Mouse (Mus musculus): ENCODE measurements around the gene Sept5.

Gene Sept5

DNA sequence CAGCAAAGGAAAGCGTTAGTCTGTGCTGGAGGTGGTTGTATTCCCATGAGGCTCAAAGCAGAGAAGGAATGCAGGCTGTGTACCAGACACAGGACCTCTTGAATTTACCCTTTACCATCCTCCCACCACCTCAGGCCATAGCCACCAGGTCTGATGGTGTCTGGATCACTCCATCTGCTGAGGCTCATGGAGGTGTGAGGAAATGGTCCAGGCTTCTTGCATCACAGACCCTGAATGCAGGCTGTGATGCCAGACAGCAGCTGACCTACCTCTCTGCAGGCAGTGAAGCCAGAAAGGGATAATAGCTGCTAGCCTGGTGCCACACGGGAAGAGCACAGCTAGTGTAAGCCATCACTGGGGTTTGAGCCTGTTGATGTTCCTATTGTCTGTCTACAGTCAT is 8.6 kb upstream of the Sept5 start:
- CTCF ChIA-PET = interaction anchor here in 1 of 4 experiments (1.1 kb wide), 1 partner anchor 195 kb away, joined by 3 read pairs; no protein-coding TSS in a partner anchor
- POLR2A ChIA-PET = no interaction called here

DNA sequence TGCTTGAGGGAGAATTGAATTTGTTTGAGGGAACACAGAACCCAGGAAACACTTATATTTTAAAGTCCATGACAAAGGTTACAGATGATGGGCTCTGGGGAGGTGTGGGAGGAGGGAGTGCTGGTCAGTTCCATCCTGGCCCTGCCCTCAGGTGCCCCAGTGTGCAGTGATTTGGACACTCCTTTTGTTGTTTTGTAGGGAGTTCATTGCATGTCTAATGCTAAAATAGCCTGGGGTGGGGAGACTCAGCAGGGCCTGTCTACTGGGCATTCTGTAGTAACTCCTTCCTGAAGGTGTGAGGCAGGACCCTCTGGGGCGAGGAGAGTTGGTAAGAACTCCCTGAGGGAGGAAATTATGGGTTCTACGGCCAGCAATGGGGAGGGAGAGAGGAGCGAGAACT is 7.0 kb upstream of the Sept5 start:
- POLR2A ChIA-PET = interaction anchor here in 1 of 4 experiments (0.7 to 0.9 kb wide), 2 partner anchors 12 to 40 kb away, joined by 3 read pairs; no protein-coding TSS in a partner anchor
- CTCF ChIA-PET = no interaction called here

DNA sequence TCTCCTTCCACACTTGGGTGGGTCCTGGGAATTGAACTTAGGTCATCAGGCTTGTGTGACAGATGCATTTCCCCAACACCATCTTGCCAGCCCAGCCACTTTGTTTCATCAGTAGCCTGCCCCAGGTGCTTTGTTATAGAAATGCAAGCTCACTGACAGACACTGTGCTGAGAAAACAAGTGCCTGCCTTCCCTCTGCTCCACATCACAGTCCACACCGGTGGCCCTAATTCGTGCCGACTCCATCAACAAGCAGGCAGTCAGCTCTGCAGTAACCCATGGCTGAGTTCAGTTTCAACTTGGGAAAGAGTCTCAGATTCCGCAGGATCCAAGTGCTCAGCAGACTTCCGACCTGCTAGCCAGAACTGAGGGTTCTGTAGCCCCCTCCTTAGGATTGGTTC is 6.6 kb upstream of the Sept5 start:
- ChIA-PET CTCF (interaction anchor here in 1 of 4 experiments (0.6 kb wide), 1 partner anchor 21 kb away, joined by 7 read pairs; no protein-coding TSS in a partner anchor), POLR2A (no interaction called here)

DNA sequence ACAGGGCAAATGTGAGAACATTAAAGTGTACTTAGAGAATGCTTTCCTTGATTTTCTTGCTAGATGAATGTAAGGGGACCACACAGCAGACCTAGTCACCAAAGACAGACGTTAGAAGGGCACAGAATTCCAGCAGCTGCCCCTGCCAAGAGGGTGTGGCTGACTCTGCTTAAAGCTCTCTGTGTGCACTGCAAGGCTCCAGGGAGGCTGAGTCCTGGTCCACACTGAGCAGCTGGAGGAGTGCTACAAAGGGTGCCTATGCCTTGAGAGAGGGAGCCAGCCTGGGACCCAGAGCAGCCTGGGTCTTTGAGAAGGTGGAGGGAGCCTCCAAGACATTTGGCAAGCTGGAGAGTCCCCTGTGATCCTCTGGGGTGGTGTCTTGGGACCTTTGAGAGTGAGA is 3.6 kb upstream of the Sept5 start:
- POLR2A ChIA-PET = interaction anchor here in 1 of 4 experiments (0.7 kb wide), 1 partner anchor 398 kb away, joined by 3 read pairs; no protein-coding TSS in a partner anchor
- CTCF ChIA-PET = interaction anchor here in 3 of 4 experiments (0.6 to 1.5 kb wide), 5 partner anchors 12 to 295 kb away, joined by 3 to 5 read pairs (median 3); partner anchors contain the start of genes Cdc45 (in 1 of the 3) and Ufd1 (in 1 of the 3)

DNA sequence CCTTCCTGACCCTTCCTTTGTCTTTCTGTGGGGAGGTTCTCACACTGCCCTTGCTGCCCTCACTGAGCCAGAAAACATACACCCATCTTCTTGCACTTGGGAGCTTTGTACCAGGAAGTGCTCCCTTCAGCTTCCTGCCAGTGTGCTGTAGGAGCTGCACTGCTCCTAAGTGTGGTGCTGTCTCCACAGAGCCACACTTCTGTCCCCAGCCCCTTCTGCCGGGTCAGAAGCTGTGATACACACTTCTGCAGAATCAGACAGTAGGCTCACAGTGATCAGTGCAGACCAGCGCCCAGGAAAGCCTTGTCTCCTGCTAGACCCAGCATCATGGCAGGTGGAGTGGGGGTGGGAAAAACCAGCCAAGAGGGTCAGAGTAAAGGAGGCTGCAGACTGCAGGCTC is 3.1 kb upstream of the Sept5 start:
- POLR2A ChIA-PET = interaction anchor here in 1 of 4 experiments (0.7 to 1.2 kb wide), 2 partner anchors 34 to 180 kb away, joined by 3 read pairs; no protein-coding TSS in a partner anchor
- CTCF ChIA-PET = interaction anchor here in 2 of 4 experiments (0.9 to 1.5 kb wide), 4 partner anchors 13 to 63 kb away, joined by 3 to 5 read pairs (median 4); no protein-coding TSS in a partner anchor

DNA sequence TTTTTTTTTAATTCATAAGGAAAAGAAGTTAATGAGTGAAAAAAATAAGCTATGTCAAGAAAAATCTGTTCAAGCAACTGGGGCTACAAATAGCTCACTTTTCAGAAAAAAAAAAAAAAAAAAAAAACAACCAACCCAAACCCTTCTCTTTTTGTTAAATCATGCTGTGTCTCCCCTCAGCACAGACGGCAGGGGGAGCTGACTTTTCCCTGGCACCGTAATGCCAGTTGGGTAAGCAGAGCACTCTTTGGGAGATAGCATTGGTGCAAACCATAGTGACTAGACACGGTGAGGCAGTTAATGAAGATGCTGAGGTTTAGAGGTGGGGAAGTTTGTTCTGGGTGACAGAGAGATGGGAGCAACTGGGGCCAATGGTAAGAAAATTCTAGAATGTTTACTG is 2.3 kb upstream of the Sept5 start:
- POLR2A ChIA-PET = interaction anchor here in 2 of 4 experiments (0.6 to 1.2 kb wide), 7 partner anchors 34 to 420 kb away, joined by 3 to 5 read pairs (median 3); no protein-coding TSS in a partner anchor
- CTCF ChIA-PET = interaction anchor here in 2 of 4 experiments (0.6 to 1.2 kb wide), 8 partner anchors 9 to 596 kb away, joined by 3 to 7 read pairs (median 4); no protein-coding TSS in a partner anchor

DNA sequence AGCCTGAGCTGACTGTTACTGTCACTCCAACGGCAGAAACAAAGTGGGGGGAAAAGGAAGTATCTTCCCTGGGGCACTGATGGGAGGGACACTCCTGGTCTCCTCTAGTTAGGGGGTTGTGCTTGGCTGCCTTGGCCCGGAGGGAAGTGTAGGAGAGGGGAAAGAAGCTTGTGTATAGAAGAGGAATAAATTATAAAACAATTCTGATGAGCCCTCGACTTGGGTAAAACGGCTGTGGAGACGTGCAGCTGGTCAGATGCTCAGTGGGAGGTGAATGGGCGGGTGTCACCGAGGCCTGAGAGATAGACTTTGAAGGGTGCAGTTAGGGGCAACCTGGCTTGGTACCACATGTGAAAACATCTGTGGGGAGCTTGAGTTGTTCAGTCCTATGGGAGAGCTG is 1.4 kb upstream of the Sept5 start:
- POLR2A ChIA-PET = interaction anchor here in 1 of 4 experiments (0.6 to 1.3 kb wide), 2 partner anchors 13 to 100 kb away, joined by 3 to 4 read pairs; no protein-coding TSS in a partner anchor
- CTCF ChIA-PET = interaction anchor here in 1 of 4 experiments (1.2 kb wide), 1 partner anchor 188 kb away, joined by 3 read pairs; no protein-coding TSS in a partner anchor

DNA sequence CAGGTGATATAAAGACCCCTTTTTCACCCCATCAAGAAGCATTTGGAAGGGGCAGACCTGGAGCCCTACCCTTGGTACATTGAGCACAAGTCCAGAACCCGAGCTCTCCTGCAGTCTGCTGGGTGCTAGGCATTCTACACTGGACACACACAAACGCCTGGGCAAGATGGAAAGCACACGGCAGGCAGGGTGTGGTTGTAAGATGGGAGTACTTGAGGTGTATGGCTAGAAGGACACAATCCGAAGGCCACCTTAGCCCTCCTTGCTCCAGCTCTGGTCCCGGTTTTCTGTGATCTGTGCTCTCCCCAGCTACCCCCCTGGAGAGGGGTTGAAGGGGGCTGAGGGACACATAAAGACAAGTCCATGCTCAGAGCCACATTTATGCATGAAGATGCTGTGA is 537 bp upstream of the Sept5 start:
- POLR2A ChIA-PET = interaction anchor here in 1 of 4 experiments (0.6 to 1.3 kb wide), 2 partner anchors 12 to 19 kb away, joined by 4 to 5 read pairs; no protein-coding TSS in a partner anchor
- CTCF ChIA-PET = interaction anchor here in 2 of 4 experiments (0.5 to 0.6 kb wide), 2 partner anchors 46 to 322 kb away, joined by 3 to 4 read pairs; no protein-coding TSS in a partner anchor

DNA sequence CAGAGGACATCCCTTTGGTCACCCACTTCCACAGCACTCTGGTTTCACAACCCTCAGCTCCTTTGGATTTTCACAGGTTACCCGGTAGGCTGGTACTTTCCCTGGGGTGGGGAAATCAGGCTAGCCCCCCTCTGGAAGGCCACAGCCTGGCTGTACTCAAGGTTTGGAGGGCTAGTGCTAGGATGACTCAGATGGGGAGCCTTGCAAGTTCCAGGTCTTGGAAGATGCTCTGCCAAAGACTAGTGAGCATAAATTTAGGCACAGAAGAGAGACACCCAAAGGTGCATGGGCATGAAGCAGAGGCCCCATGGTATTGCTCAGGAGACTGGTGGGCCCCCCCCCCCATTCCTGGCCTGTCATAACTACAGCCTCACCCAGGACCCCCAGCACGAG is 810 bp downstream of the Sept5 start:
- POLR2A ChIA-PET = interaction anchor here in 1 of 4 experiments (0.7 to 0.9 kb wide), 2 partner anchors 248 to 249 kb away, joined by 3 read pairs; partner anchors contain the start of genes Hira and Mrpl40
- CTCF ChIA-PET = no interaction called here

DNA sequence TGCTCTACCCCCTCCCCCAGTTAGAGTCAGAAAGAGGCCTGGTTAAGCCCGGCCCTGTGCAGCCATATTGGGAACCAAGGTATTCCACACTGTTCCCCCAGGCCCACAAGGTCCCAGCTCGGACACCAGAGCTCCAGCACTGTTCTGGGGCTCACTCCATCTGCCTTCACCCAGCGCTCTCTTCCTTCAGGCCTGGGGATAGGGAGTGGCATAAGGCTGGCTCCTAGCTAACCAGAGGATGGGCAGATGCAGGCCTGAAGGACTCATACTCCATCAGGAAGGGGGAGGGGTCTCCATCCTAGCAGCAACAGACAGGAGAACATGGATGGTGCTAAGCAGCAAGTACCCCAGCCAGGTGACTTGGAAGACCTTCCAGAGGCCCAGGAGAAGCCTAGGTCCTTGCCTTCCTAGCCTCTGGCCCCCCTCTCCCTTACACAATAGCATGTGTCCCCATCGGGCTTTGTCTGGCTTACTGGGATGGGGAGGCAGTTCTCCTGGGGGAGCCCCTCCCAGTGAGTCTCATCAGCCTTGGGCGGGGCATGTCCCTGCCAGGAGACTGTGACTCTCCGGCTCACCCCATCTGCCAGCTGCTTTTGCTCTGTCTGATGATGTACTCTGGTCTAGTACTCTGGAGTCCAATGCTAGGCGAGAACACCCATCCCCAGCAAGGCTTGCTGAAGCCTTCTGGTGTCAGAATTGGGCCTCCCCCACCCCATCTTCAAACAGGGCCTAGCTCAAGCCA is 1.4 kb downstream of the Sept5 start:
- POLR2A ChIA-PET = interaction anchor here in 3 of 4 experiments (0.5 to 0.9 kb wide), 5 partner anchors 127 to 287 kb away, joined by 3 read pairs; partner anchors contain the start of genes Hira (in 1 of the 3) and Mrpl40 (in 1 of the 3)

DNA sequence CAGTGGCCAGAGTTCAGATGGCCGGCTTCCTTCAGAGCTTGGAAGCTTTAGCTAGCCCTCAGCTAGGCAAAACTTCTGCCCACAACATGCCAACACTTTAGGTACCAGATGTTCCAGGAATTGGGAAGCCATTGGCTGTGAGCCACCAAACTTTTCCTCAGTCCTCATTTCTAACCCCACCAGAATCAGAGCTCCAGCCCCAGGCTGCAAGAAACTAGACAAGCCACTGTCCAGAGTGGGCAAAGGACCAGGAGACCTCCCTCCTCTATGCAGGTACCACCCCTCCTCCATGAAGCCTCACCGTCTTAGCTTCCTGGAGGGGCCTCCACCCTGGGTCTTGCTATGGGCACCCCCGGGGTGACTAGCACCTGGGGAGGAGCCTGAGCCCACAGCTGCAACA is 2.6 kb downstream of the Sept5 start:
- ChIA-PET POLR2A (interaction anchor here in 1 of 4 experiments (0.9 kb wide), 1 partner anchor 249 kb away, joined by 3 read pairs; the partner anchor contains the start of genes Hira and Mrpl40), CTCF (no interaction called here)

More for the DNA sequence above, 1.4 kb downstream of the Sept5 start:
- CTCF ChIA-PET = interaction anchor here in 1 of 4 experiments (0.6 kb wide), 1 partner anchor 248 kb away, joined by 3 read pairs; the partner anchor contains the start of genes Hira and Mrpl40

DNA sequence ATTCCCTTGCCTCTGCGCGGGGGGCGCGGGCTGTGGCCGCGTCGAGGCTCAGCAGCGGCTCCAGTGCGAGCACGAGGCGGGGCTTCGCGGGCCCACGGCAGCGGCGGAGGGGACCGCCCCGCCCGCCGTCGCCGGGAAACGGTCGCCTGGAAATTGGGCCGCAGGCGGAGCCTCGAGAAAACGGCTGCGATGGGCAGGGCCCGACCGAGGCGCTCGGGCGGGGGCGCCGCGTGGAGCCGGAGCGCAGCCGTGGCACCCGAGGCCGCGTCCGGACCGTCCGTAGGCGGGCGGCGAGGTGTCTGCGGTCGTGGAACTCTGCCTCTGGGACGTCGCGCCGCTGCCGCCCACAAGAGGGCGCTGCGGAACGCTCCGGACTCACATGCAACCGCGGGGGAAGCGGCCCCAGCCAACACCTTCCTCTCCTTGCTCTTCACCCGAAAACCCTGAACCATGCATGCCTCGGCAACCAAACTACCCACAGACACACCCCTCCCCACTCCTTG is 3.3 kb downstream of the Sept5 start, which contains the start of gene Gm49601:
Gm49601 (minus strand) TSS at position 52 of the 503 bp plus-strand sequence.
- CTCF ChIA-PET = interaction anchor here in 1 of 4 experiments (1.0 kb wide), 1 partner anchor 183 kb away, joined by 3 read pairs; no protein-coding TSS in a partner anchor
- POLR2A ChIA-PET = interaction anchor here in 2 of 4 experiments (0.5 to 1.5 kb wide), 2 partner anchors 11 to 21 kb away, joined by 3 read pairs; no protein-coding TSS in a partner anchor

DNA sequence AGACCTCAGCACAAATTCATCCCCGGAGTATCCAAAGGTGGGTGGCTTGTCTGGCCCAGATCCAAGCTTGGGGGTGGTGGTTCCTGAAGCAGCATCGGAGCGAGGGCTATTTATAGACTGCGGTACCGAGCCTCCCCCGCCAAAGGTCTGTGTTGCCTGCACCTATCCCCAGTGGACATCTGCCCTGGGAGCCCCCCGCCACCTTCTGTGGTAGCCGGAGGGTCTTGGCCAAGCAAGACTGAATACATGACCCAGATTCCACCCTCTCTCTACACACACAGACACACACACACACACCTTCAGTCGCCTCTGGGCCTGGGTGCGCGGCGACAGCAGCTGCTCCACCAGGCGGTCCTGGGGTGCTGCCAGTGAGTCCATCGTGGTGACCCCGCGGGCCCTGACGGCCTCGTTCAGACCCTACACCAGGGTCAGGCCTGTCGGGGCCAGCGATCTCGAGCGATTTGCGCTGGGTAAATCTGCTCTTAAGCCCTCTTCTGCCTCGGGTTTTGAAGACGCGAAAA is 3.9 kb downstream of the Sept5 start:
- CTCF ChIA-PET = interaction anchor here in 1 of 4 experiments (1.0 kb wide), 1 partner anchor 183 kb away, joined by 3 read pairs; no protein-coding TSS in a partner anchor
- POLR2A ChIA-PET = interaction anchor here in 2 of 4 experiments (0.5 to 1.5 kb wide), 2 partner anchors 10 to 20 kb away, joined by 3 read pairs; no protein-coding TSS in a partner anchor

DNA sequence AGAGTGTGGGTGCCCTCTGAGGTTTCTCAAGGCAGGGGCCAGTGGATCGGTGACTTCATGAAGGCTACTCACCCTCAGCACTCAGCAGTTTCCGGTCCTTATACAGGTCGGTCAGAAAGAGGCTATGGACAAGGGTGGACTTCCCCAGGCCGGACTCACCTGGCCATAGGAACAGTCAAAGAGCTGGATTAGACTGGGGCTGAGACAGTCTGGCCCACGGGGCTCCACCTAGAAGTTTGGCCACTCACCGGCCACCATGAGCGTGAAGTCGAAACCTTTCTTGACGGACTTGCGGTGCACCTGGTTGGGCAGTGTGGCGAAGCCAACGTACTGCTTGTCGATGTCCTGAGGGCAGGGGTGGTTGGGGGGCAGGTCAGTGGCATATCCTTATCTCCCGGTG is 4.7 kb downstream of the Sept5 start:
- ChIA-PET POLR2A (interaction anchor here in 2 of 4 experiments (0.6 to 1.5 kb wide), 4 partner anchors 19 to 229 kb away, joined by 3 to 5 read pairs (median 4); partner anchors contain the start of gene Tbx1 (in 1 of the 2)), CTCF (interaction anchor here in 1 of 4 experiments (0.7 kb wide), 1 partner anchor 71 kb away, joined by 3 read pairs; no protein-coding TSS in a partner anchor)

DNA sequence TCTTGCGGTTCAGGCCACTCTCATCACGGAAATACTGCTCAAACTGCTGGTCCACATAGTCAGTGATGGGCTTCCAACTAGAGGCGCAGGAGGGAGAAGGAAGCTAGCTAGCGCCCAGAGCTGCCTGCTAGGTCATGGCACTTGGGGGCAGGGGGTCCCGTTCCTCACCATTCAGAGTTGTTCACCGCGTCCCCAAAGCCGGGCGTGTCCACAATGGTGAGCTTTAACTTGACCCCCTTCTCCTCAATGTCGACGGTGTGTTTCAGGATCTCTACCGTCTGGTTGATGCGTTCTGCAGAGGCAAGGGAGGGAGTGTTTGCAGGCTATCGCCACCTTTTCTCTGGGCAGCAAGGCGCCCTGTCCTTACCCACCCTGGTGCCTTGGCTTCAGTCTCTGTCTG is 5.1 kb downstream of the Sept5 start:
- POLR2A ChIA-PET = interaction anchor here in 3 of 4 experiments (0.6 to 1.5 kb wide), 5 partner anchors 34 to 230 kb away, joined by 3 to 5 read pairs (median 5); partner anchors contain the start of gene Tbx1 (in 1 of the 3)
- CTCF ChIA-PET = interaction anchor here in 2 of 4 experiments (0.7 to 0.9 kb wide), 2 partner anchors 29 to 71 kb away, joined by 3 to 5 read pairs; no protein-coding TSS in a partner anchor

DNA sequence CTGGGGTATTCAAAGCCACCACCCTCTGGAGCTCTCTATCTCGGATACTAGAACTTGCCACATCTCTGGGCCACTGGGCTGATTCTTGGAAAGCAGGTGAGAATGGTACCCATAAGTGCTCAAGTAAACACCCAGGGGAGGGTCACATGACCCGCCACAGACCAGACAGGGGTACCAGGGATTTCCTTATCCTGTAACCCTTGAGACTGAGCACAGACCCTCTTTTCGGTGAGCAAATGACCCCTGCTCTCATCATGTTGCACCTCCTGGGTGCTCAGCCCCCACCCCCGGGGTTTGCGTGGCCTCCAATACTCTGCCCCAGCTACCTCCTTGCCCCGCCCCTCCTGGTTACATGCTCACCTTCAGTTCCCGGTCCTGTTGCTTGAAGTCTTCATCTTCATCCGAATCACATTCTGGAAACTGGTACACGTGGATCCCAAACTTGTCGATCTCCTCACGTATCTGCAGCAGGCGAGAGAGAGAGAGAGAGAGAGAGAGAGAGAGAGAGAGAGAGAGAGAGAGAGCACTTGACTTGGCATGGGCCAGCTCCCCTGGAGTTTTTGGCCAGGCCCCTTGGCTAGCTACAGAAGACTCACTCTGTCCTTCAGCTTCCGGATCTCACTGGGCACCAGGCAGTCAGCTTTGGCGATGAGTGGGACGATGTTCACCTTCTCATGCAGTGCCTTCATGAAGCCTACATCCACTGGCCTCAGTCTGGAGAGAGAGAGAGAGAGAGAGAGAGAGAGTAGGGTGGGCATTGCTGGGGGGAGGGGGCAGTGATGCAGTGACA is 5.8 kb downstream of the Sept5 start:
- ChIA-PET CTCF (interaction anchor here in 3 of 4 experiments (0.5 to 1.9 kb wide), 16 partner anchors 8 to 900 kb away, joined by 3 to 10 read pairs (median 4); no protein-coding TSS in a partner anchor), POLR2A (interaction anchor here in 3 of 4 experiments (0.7 to 2.0 kb wide), 10 partner anchors 27 to 270 kb away, joined by 3 to 7 read pairs (median 4); partner anchors contain the start of gene Tbx1 (in 1 of the 3))

Measured in embryonic stem cell, embryonic (primary cell).